Mouse (Mus musculus): ENCODE data around the gene Fam151a. TPM values are rescaled to one million over a fixed set of nuclear protein-coding genes. Genes with fewer than 3 reads are reported as not detected.
"Not testable (repeated sequence)": the region's sequence is repeated elsewhere in the genome, so short reads cannot be mapped to it uniquely, and the experiment has no call there.

Gene Fam151a
- total and polyA plus RNA-seq, 3 experiments, result 0.23 to 0.31 (median 0.31) TPM

DNA sequence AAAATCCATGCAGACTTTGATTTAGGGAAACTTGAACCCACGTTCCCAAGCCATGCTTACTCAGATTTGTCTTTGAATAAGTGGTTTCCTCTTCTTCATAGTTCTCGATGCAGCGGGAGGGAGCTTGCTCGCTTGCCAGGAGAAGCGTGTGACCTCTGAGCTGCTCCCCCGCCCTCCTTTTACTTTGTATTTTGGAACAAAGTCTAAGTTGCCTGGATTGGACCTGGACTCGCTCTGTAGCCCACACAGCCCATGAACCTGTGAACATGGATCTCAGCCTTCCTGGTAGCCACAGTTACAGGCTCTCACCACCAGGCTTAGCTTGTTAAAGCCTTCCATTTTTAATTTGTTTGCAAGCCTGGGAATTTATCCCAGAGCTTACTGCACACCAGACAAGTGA, 2.9 kb upstream of the Fam151a start, which contains the start of gene Mroh7:
TSS of gene Mroh7 (minus strand) at position 112 of the 400 bp plus-strand sequence.
- TF ChIP-seq CTCF (IDR thresholded peaks at IDR 0.05) (no peak), EP300 (IDR thresholded peaks at IDR 0.05; ENCODE audit: insufficient read depth, low read depth, low read length) (no peak), POLR2A (IDR thresholded peaks at IDR 0.05; ENCODE audit: insufficient read depth, low read depth, low read length) (no peak)
- 61% methylated on average over 7 of the region's 7 CpGs for WGBS
- DNase-seq, result no peak
- no peaks in the 10 kb centered on the region for H3K27me3 ChIP-seq (ENCODE audit: control insufficient read depth, insufficient read depth, low read length)
- no peaks in the 10 kb centered on the region for H3K4me1 ChIP-seq (ENCODE audit: control insufficient read depth, insufficient read depth, low read length)
- H3K79me2 ChIP-seq (replicated peaks; ENCODE audit: control insufficient read depth, insufficient read depth, low read length), result no peaks in the 10 kb centered on the region
- H3K4me3 ChIP-seq, result no peak within 1 kb of the TSS
- intact Hi-C loops (cut with DNase I), result no loop called here
- H3K36me3 ChIP-seq (ENCODE audit: control insufficient read depth, insufficient read depth, low read length), result no peaks in the 10 kb centered on the region
- H3K9ac ChIP-seq (ENCODE audit: low read depth, low read length), result no peak within 1 kb of the TSS
- no peak within 1 kb of the TSS for H3K27ac ChIP-seq

DNA sequence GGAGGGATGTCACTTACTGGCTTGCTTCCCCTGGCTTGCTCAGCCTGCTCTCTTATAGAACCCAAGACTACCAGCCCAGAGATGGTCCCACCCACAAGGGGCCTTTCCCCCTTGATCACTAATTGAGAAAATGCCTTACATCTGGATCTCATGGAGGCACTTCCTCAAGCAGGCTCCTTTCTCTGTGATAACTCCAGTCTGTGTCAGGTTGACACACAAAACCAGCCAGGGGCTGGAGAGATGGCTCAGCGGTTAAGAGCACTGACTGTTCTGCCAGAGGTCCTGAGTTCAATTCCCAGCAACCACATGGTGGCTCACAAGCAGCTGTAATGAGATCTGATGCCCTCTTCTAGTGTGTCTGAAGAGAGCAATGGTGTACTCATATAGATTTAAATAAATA, 3.2 kb downstream of the Fam151a start:
- DNase-seq; H3K79me2 ChIP-seq (replicated peaks; ENCODE audit: control insufficient read depth, insufficient read depth, low read length); intact Hi-C loops (cut with DNase I); H3K27ac ChIP-seq; H3K4me1 ChIP-seq (ENCODE audit: control insufficient read depth, insufficient read depth, low read length); H3K9ac ChIP-seq (ENCODE audit: low read depth, low read length); H3K36me3 ChIP-seq (ENCODE audit: control insufficient read depth, insufficient read depth, low read length); H3K27me3 ChIP-seq (ENCODE audit: control insufficient read depth, insufficient read depth, low read length); H3K4me3 ChIP-seq: not testable (repeated sequence)
- WGBS, result 92% methylated on average over 1 of the region's 1 CpGs

DNA sequence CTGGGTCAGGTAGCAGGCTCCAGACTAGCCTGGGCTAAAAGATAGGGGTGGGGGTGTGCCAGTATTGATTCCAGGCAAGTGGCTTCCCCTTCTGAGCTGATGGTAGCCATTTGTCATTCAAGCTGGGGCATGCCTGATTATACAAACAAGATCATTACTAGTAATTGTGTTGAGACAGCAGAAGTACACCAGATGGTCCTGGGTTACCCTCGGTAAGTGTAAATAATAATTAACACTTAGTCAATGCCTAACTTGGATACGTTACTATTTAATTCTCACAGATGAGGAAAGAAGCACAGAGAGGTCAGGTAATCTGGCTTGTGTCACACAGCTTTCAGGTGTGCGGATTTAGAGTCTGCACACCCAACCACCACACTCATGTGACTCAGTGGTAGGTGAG, 4.2 kb downstream of the Fam151a start:
- H3K9ac ChIP-seq (ENCODE audit: low read depth, low read length), result no peak overlapping the region
- 77% methylated on average over 3 of the region's 3 CpGs for WGBS
- DNase-seq, result no peak
- no peaks in the 10 kb centered on the region for H3K4me1 ChIP-seq (ENCODE audit: control insufficient read depth, insufficient read depth, low read length)
- no peaks in the 10 kb centered on the region for H3K27me3 ChIP-seq (ENCODE audit: control insufficient read depth, insufficient read depth, low read length)
- H3K79me2 ChIP-seq (replicated peaks; ENCODE audit: control insufficient read depth, insufficient read depth, low read length), result no peaks in the 10 kb centered on the region
- no peak overlapping the region for H3K4me3 ChIP-seq
- intact Hi-C loops (cut with DNase I), result no loop called here
- no peaks in the 10 kb centered on the region for H3K36me3 ChIP-seq (ENCODE audit: control insufficient read depth, insufficient read depth, low read length)
- no peak overlapping the region for H3K27ac ChIP-seq
- no peak for TF ChIP-seq EP300 (IDR thresholded peaks at IDR 0.05; ENCODE audit: insufficient read depth, low read depth, low read length)
- no peak for TF ChIP-seq POLR2A (IDR thresholded peaks at IDR 0.05; ENCODE audit: insufficient read depth, low read depth, low read length)
- TF ChIP-seq CTCF (IDR thresholded peaks at IDR 0.05), result no peak

DNA sequence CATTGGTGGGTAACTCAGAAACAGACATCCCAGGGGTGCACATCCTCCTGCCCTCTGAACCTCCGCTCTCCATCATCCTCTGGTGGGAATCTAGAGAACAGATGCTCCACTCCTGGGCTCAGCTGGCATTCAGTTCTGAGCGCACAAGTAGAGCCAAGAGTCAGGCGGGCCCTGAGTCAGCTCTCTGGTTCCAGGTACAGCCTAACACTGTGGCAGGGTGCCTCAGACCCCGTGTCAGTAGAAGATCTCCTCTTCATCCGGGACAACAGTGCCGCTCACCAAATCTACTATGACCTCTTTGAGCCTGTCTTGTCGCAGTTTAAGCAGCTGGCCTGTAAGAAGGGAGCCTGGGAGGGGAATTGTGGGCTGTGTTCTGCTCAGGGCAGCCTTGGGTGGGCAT, 12.2 kb downstream of the Fam151a start:
- DNase-seq, result peak in 1 of 2 experiments; percentile 33
- no peak for TF ChIP-seq EP300 (IDR thresholded peaks at IDR 0.05; ENCODE audit: insufficient read depth, low read depth, low read length)
- TF ChIP-seq POLR2A (IDR thresholded peaks at IDR 0.05; ENCODE audit: insufficient read depth, low read depth, low read length), result no peak
- TF ChIP-seq CTCF (IDR thresholded peaks at IDR 0.05), result no peak
- Histone ChIP-seq H3K9ac (ENCODE audit: low read depth, low read length) (no peak overlapping the region), H3K4me3 (no peak overlapping the region), H3K36me3 (ENCODE audit: control insufficient read depth, insufficient read depth, low read length) (no peaks in the 10 kb centered on the region), H3K4me1 (ENCODE audit: control insufficient read depth, insufficient read depth, low read length) (no peaks in the 10 kb centered on the region), H3K27ac (no peak overlapping the region), H3K79me2 (replicated peaks; ENCODE audit: control insufficient read depth, insufficient read depth, low read length) (no peaks in the 10 kb centered on the region), H3K27me3 (ENCODE audit: control insufficient read depth, insufficient read depth, low read length) (no peaks in the 10 kb centered on the region)
- intact Hi-C loops (cut with DNase I), result no loop called here
- 78% methylated on average over 7 of the region's 7 CpGs for WGBS

- 84% methylated on average over 1 of the region's 1 CpGs for WGBS
- intact Hi-C loops (cut with DNase I), result no loop called here
These were observed 13.4 kb downstream of the Fam151a start for GRCm38 (mm10) chr4:106747001-106747580.

DNA sequence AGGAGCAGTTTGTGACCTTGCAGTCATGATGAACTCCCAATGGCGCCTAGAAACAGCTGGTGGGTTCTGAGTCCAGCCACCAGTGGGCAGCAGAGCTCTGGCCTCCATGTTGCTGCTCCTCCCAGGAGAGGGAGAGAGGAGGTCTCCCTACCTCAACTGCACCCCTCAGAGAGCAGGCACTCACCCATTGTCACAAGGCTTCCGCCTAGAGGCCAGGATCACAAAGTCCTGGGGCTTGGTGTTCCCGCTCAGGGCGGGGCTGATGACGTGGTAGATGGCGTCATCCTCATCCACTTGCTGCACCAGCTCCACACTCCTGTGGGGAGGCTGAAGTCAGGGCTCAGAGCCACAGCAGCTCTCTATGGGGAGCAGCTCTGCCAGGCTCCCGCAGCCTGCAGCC, 16.0 kb downstream of the Fam151a start:
- no peaks in the 10 kb centered on the region for H3K36me3 ChIP-seq (ENCODE audit: control insufficient read depth, insufficient read depth, low read length)
- no peaks in the 10 kb centered on the region for H3K27me3 ChIP-seq (ENCODE audit: control insufficient read depth, insufficient read depth, low read length)
- whole genome bisulfite sequencing, result 14% methylated on average over 7 of the region's 7 CpGs
- H3K9ac ChIP-seq (ENCODE audit: low read depth, low read length), result no peak overlapping the region
- DNase-seq, result peak; percentile 59 to 66
- TF ChIP-seq EP300 (IDR thresholded peaks at IDR 0.05; ENCODE audit: insufficient read depth, low read depth, low read length) (peak; percentile 45; the same call in 1 of the 2 replicates), POLR2A (IDR thresholded peaks at IDR 0.05; ENCODE audit: insufficient read depth, low read depth, low read length) (no peak), CTCF (IDR thresholded peaks at IDR 0.05) (peak; percentile 74)
- no peaks in the 10 kb centered on the region for H3K4me1 ChIP-seq (ENCODE audit: control insufficient read depth, insufficient read depth, low read length)
- no peak overlapping the region for H3K27ac ChIP-seq
- intact Hi-C loops (cut with DNase I), result loop anchor here (1.0 kb wide), 1 partner anchor 415 kb away; no protein-coding TSS in a partner anchor
- H3K4me3 ChIP-seq, result no peak overlapping the region
- no peaks in the 10 kb centered on the region for H3K79me2 ChIP-seq (replicated peaks; ENCODE audit: control insufficient read depth, insufficient read depth, low read length)

More at GRCm38 (mm10) chr4:106747001-106747580, 13.4 kb downstream of the Fam151a start:
- Histone ChIP-seq H3K9ac (ENCODE audit: low read depth, low read length) (no peak overlapping the region), H3K4me1 (ENCODE audit: control insufficient read depth, insufficient read depth, low read length) (no peaks in the 10 kb centered on the region), H3K79me2 (replicated peaks; ENCODE audit: control insufficient read depth, insufficient read depth, low read length) (no peaks in the 10 kb centered on the region), H3K4me3 (no peak overlapping the region), H3K36me3 (ENCODE audit: control insufficient read depth, insufficient read depth, low read length) (no peaks in the 10 kb centered on the region), H3K27me3 (ENCODE audit: control insufficient read depth, insufficient read depth, low read length) (no peaks in the 10 kb centered on the region), H3K27ac (no peak overlapping the region)
- DNase-seq, result no peak
- TF ChIP-seq POLR2A (IDR thresholded peaks at IDR 0.05; ENCODE audit: insufficient read depth, low read depth, low read length) (no peak), CTCF (IDR thresholded peaks at IDR 0.05) (no peak), EP300 (IDR thresholded peaks at IDR 0.05; ENCODE audit: insufficient read depth, low read depth, low read length) (no peak)
